Comparison of ENCODE assay signal across 16 mouse cellular contexts in genomic region chr7:79310191-79310555, GRCm38 (mm10). TPM values are rescaled to one million over a fixed set of nuclear protein-coding genes. Genes with fewer than 3 reads are reported as not detected.
DNase-seq lines count a peak whose midpoint lies in the region; ATAC-seq and TF ChIP-seq lines count a peak whose summit lies in the region.
"Had no signal": no experiment of that assay in that cellular context is flagged by ENCODE, and none has a peak within 500 bp of the region (broad histone marks: within the 10 kb centered on the region; RNA-seq: fewer than 3 reads in every experiment).

No protein-coding gene starts in this region.

- H3K36me3 ChIP-seq in embryonic facial prominence, embryonic 15.5 days, result no peaks in the 10 kb centered on the region
- H3K36me3 ChIP-seq in liver, embryonic 12.5 days, result peaks cover 7% of the 10 kb centered on the region; the same call in 1 of the 2 replicates
- H3K36me3 ChIP-seq in midbrain, postnatal 0 days (ENCODE audit: insufficient read depth, low read length), result no peaks in the 10 kb centered on the region
- H3K36me3 ChIP-seq: limb, embryonic 15.5 days; neural tube, embryonic 12.5 days had no signal

- no peak overlapping the region for H3K4me3 ChIP-seq in layer of hippocampus, adult 2 months
- no peak overlapping the region for H3K4me3 ChIP-seq in embryonic facial prominence, embryonic 15.5 days (replicated peaks)
- no peak overlapping the region for H3K4me3 ChIP-seq in liver, embryonic 12.5 days
- H3K4me3 ChIP-seq in midbrain, postnatal 0 days (ENCODE audit: low read depth, low read length), result no peak overlapping the region
- H3K4me3 ChIP-seq: limb, embryonic 15.5 days; megakaryocyte, embryonic 14.5 days; neural tube, embryonic 12.5 days had no signal

- H3K9ac ChIP-seq in embryonic facial prominence, embryonic 15.5 days, result no peak overlapping the region
- no peak overlapping the region for H3K9ac ChIP-seq in liver, embryonic 12.5 days
- H3K9ac ChIP-seq in midbrain, postnatal 0 days (replicated peaks; ENCODE audit: low read length, poor library complexity, severe bottlenecking), result 0 out of 2 replicates have a peak overlapping the region, but pooled peaks have one; percentile 13
- H3K9ac ChIP-seq: limb, embryonic 15.5 days; neural tube, embryonic 12.5 days had no signal

- H3K9me3 ChIP-seq in embryonic facial prominence, embryonic 15.5 days (replicated peaks), result no peaks in the 10 kb centered on the region
- H3K9me3 ChIP-seq in liver, embryonic 12.5 days (replicated peaks), result no peaks in the 10 kb centered on the region
- H3K9me3 ChIP-seq in midbrain, postnatal 0 days (ENCODE audit: low read length), result no peaks in the 10 kb centered on the region
- H3K9me3 ChIP-seq: limb, embryonic 15.5 days; megakaryocyte, embryonic 14.5 days; neural tube, embryonic 12.5 days had no signal

- no peak overlapping the region for H3K4me2 ChIP-seq in embryonic facial prominence, embryonic 15.5 days (replicated peaks)
- no peak overlapping the region for H3K4me2 ChIP-seq in liver, embryonic 12.5 days
- no peak overlapping the region for H3K4me2 ChIP-seq in midbrain, postnatal 0 days (ENCODE audit: low read depth, low read length, poor library complexity, severe bottlenecking)
- H3K4me2 ChIP-seq: limb, embryonic 15.5 days; neural tube, embryonic 12.5 days had no signal

- peak overlapping the region; percentile 82 for H3K27ac ChIP-seq in layer of hippocampus, adult 2 months
- peak overlapping the region; percentile 67; the same call in 1 of the 2 replicates for H3K27ac ChIP-seq in embryonic facial prominence, embryonic 15.5 days (replicated peaks)
- peak overlapping the region; percentile 37; the same call in 1 of the 2 replicates for H3K27ac ChIP-seq in liver, embryonic 12.5 days
- peak overlapping the region; percentile 72 for H3K27ac ChIP-seq in midbrain, postnatal 0 days (ENCODE audit: low read depth, low read length)
- H3K27ac ChIP-seq: limb, embryonic 15.5 days; neural tube, embryonic 12.5 days had no signal

- ATAC-seq in embryonic facial prominence, embryonic 15.5 days (ENCODE audit: insufficient number of reproducible peaks, low FRiP score, low TSS enrichment, low read depth), result no peak
- ATAC-seq in liver, embryonic 12.5 days, result no peak
- ATAC-seq in midbrain, postnatal 0 days (ENCODE audit: low FRiP score), result no peak
- ATAC-seq: Patski had no signal

- TF ChIP-seq CTCF in layer of hippocampus, adult 2 months (conservative IDR thresholded peaks at IDR 0.05), result 0 out of 2 replicates have a peak, but pooled peaks have one; percentile 8
- TF ChIP-seq CTCF in midbrain, postnatal 0 days (IDR thresholded peaks at IDR 0.05), result no peak

- no peak for DNase-seq in layer of hippocampus, adult 2 months (ENCODE audit: low spot score in 2 of 2)
- no peak for DNase-seq in layer of hippocampus, adult 9-11 months
- DNase-seq in midbrain, postnatal 0 days (ENCODE audit: low spot score), result no peak
- DNase-seq in right cerebral cortex, postnatal 10 days (ENCODE audit: low spot score in 2 of 2), result no peak
- no peak for DNase-seq in cerebellum, postnatal 4 days (ENCODE audit: low spot score in 2 of 2)
- no peak for DNase-seq in left cerebral cortex, postnatal 36 days (ENCODE audit: low spot score in 2 of 2)
- DNase-seq: adrenal gland, adult 8-10 months; heart, postnatal 14 days; layer of hippocampus, postnatal 36 days; right cerebral cortex, postnatal 14 days had no signal

- intact Hi-C loops in left cerebral cortex, postnatal 36 days (cut with DNase I), result loop anchor here (5.0 kb wide), 1 partner anchor 37 kb away; no protein-coding TSS in a partner anchor

- 48% methylated on average over 1 of the region's 1 CpGs for WGBS in embryonic facial prominence, embryonic 15.5 days
- WGBS in liver, embryonic 12.5 days (ENCODE audit: insufficient replicate concordance), result 63% methylated on average over 1 of the region's 1 CpGs
- WGBS in midbrain, postnatal 0 days, result 23% methylated on average over 1 of the region's 1 CpGs

- no peaks in the 10 kb centered on the region for H3K27me3 ChIP-seq in embryonic facial prominence, embryonic 15.5 days
- H3K27me3 ChIP-seq in liver, embryonic 12.5 days (replicated peaks), result no peaks in the 10 kb centered on the region
- H3K27me3 ChIP-seq in midbrain, postnatal 0 days (ENCODE audit: insufficient read depth, low read length), result no peaks in the 10 kb centered on the region
- H3K27me3 ChIP-seq: limb, embryonic 15.5 days; megakaryocyte, embryonic 14.5 days; neural tube, embryonic 12.5 days; Patski had no signal

- peaks cover 58% of the 10 kb centered on the region for H3K4me1 ChIP-seq in embryonic facial prominence, embryonic 15.5 days
- peaks cover 87% of the 10 kb centered on the region for H3K4me1 ChIP-seq in liver, embryonic 12.5 days
- peaks cover 30% of the 10 kb centered on the region; the same call in 1 of the 2 replicates for H3K4me1 ChIP-seq in midbrain, postnatal 0 days (ENCODE audit: insufficient read depth, low read length)

RNA-seq across cellular contexts. Expression of gene Abhd2, which starts 37.2 kb away (rescaled TPM):
- 10 to 100 TPM; 69.6 to 70.8 TPM for total RNA-seq in layer of hippocampus, adult 2 months (2021)
- 12.8 and 13.6 TPM in 2 replicates for polyA plus RNA-seq in embryonic facial prominence, embryonic 15.5 days (2015; fragmentation: Nextera tagmentation; extraction: Ambion mirVana)
- 9.6 and 10.5 TPM in 2 replicates for polyA plus RNA-seq in liver, embryonic 12.5 days (2016; fragmentation: Nextera tagmentation; extraction: Ambion mirVana)
- total RNA-seq in midbrain, postnatal 0 days (2014; rRNA removed), result 83.2 and 85.7 TPM in 2 replicates
- 18.1 and 23.0 TPM in 2 replicates for polyA plus RNA-seq in midbrain, postnatal 0 days (2015; fragmentation: Nextera tagmentation; extraction: Ambion mirVana)
- 100 to 1,000 TPM; 107 to 115 TPM for total RNA-seq in left cerebral cortex, postnatal 36 days (2021)
